Mouse (Mus musculus): Measurements from ENCODE around the gene Rab6a. TPM values are rescaled to one million over a fixed set of nuclear protein-coding genes. Genes with fewer than 3 reads are reported as not detected.

Gene Rab6a
- total and polyA plus RNA-seq, 3 experiments: 43.2 to 92.8 (median 58.4) TPM

- DNase-seq (ENCODE audit: low read depth, low spot score): peak; percentile 95
- H3K27me3 ChIP-seq (ENCODE audit: control insufficient read depth in 1 of 2, insufficient read depth in 2 of 2, low read length in 2 of 2): no peaks in the 10 kb centered on the region
- peak overlapping the region; percentile 85 for H3K9ac ChIP-seq (ENCODE audit: control insufficient read depth, low read depth, low read length, poor library complexity, severe bottlenecking)
- H3K4me1 ChIP-seq (ENCODE audit: control insufficient read depth in 1 of 2, insufficient read depth in 2 of 2, low read length in 2 of 2): peaks cover 2 to 10% of the 10 kb centered on the region in 2 experiments; a peak in 3 of 4 replicates
- no peaks in the 10 kb centered on the region for H3K9me3 ChIP-seq (replicated peaks; ENCODE audit: insufficient read depth, low read length)
- peak overlapping the region; percentile 95 for H3K27ac ChIP-seq (ENCODE audit: control insufficient read depth, low read depth, low read length)
- H3K4me3 ChIP-seq (ENCODE audit: control insufficient read depth in 1 of 2, insufficient read depth in 1 of 2, low read depth in 2 of 2, low read length in 2 of 2): peak overlapping the region; percentile 82 to 94
- H3K79me2 ChIP-seq (ENCODE audit: control insufficient read depth, insufficient read depth, low read length, poor library complexity): peaks cover 1% of the 10 kb centered on the region; the same call in 1 of the 2 replicates
- peaks cover 0 to 14% of the 10 kb centered on the region in 2 experiments; a peak in 2 of 4 replicates for H3K36me3 ChIP-seq (ENCODE audit: control insufficient read depth in 1 of 2, insufficient read depth in 2 of 2, low read length in 2 of 2)
- TF ChIP-seq KAT2A (conservative IDR thresholded peaks at IDR 0.05; ENCODE audit: low read depth, low read length) (no peak; the same call in 1 of the 2 replicates), TCF12 (IDR thresholded peaks at IDR 0.05; ENCODE audit: low read depth, low read length) (no peak), POLR2A (IDR thresholded peaks at IDR 0.05; ENCODE audit: control insufficient read depth in 1 of 2, insufficient read depth in 1 of 2, low read depth in 1 of 2, low read length in 2 of 2, poor library complexity in 1 of 2) (peak; percentile 57 to 69; a peak in 3 of 4 replicates), UBTF (IDR thresholded peaks at IDR 0.05; ENCODE audit: borderline replicate concordance, insufficient read depth, low read depth, low read length) (no peak), HCFC1 (IDR thresholded peaks at IDR 0.05; ENCODE audit: low read depth, low read length) (peak; percentile 80), NRF1 (IDR thresholded peaks at IDR 0.05; ENCODE audit: insufficient read depth, low read depth, low read length, poor library complexity, severe bottlenecking) (no peak), ZKSCAN1 (IDR thresholded peaks at IDR 0.05; ENCODE audit: low read depth, low read length) (no peak), E2F4 (IDR thresholded peaks at IDR 0.05; ENCODE audit: borderline replicate concordance, low read depth, low read length) (no peak), GATA1 (IDR thresholded peaks at IDR 0.05; ENCODE audit: low read depth, low read length) (no peak), ETS1 (IDR thresholded peaks at IDR 0.05; ENCODE audit: low read depth, low read length) (peak; percentile 75), MEF2A (IDR thresholded peaks at IDR 0.05; ENCODE audit: extremely low read depth, insufficient replicate concordance, low read depth, low read length, poor library complexity, severe bottlenecking) (no peak), SMC3 (IDR thresholded peaks at IDR 0.05; ENCODE audit: low read depth, low read length) (no peak), ELF1 (IDR thresholded peaks at IDR 0.05; ENCODE audit: low read depth, low read length) (peak; percentile 94), MAZ (IDR thresholded peaks at IDR 0.05; ENCODE audit: low read depth, low read length) (peak; percentile 70; the same call in 1 of the 2 replicates), RAD21 (IDR thresholded peaks at IDR 0.05; ENCODE audit: low read depth, low read length) (no peak), CHD1 (IDR thresholded peaks at IDR 0.05; ENCODE audit: low read depth, low read length) (no peak), MYB (IDR thresholded peaks at IDR 0.05; ENCODE audit: low read depth, low read length) (no peak), BHLHE40 (IDR thresholded peaks at IDR 0.05; ENCODE audit: borderline replicate concordance, low read depth, low read length) (no peak), SIN3A (IDR thresholded peaks at IDR 0.05; ENCODE audit: low read length) (no peak; the same call in none of the 2 replicates), ZNF384 (IDR thresholded peaks at IDR 0.05; ENCODE audit: low read depth, low read length) (no peak), POLR2AphosphoS2 (IDR thresholded peaks at IDR 0.05; ENCODE audit: low read length) (no peak), USF2 (IDR thresholded peaks at IDR 0.05; ENCODE audit: borderline replicate concordance in 1 of 2, insufficient read depth in 1 of 2, low read depth in 1 of 2, low read length in 2 of 2) (no peak), MAX (IDR thresholded peaks at IDR 0.05; ENCODE audit: low read length) (no peak), MXI1 (IDR thresholded peaks at IDR 0.05; ENCODE audit: low read depth, low read length) (peak; percentile 5; the same call in 1 of the 2 replicates), ZC3H11A (IDR thresholded peaks at IDR 0.05; ENCODE audit: low read depth, low read length) (no peak), CHD2 (IDR thresholded peaks at IDR 0.05; ENCODE audit: low read length) (no peak), JUND (IDR thresholded peaks at IDR 0.05; ENCODE audit: low read depth, low read length) (0 out of 2 replicates have a peak, but pooled peaks have one; percentile 79), USF1 (IDR thresholded peaks at IDR 0.05; ENCODE audit: low read depth, low read length) (no peak), TAL1 (IDR thresholded peaks at IDR 0.05; ENCODE audit: low read length) (no peak), NELFE (IDR thresholded peaks at IDR 0.05; ENCODE audit: low read depth, low read length) (no peak), CTCF (IDR thresholded peaks at IDR 0.05 in 2 of 3, conservative IDR thresholded peaks at IDR 0.05 in 1 of 3; ENCODE audit: control insufficient read depth in 1 of 3, insufficient read depth in 1 of 3, low read depth in 2 of 3, low read length in 3 of 3, poor library complexity in 1 of 3, severe bottlenecking in 1 of 3) (no peak), POLR2AphosphoS5 (IDR thresholded peaks at IDR 0.05; ENCODE audit: borderline replicate concordance, low read depth, low read length) (no peak), ZMIZ1 (IDR thresholded peaks at IDR 0.05; ENCODE audit: low read depth, low read length) (no peak), RCOR1 (IDR thresholded peaks at IDR 0.05; ENCODE audit: low read depth, low read length) (no peak), TBP (IDR thresholded peaks at IDR 0.05; ENCODE audit: low read depth, low read length) (peak; percentile 71), GABPA (IDR thresholded peaks at IDR 0.05; ENCODE audit: low read depth, low read length) (no peak)
Measured at GRCm38 (mm10) chr7:100590845-100591521, 16.2 kb upstream of the Rab6a start.

Data from MEL (cell line).